Mouse (Mus musculus) liver, postnatal 0 days (tissue): Measurements from ENCODE around the gene Ovol2.

Experiments
- CTCF ChIP-seq: sonication (generic); IDR thresholded peaks from 2 replicates; pipeline ENCODE4 v1.5.1; 2016; ENCODE audit warnings: antibody characterized with exemption, low read depth
- EP300 ChIP-seq: IDR thresholded peaks from 2 replicates; pipeline ENCODE4 v1.6.1; 2016; ENCODE audit warnings: antibody characterized with exemption, low read depth, mild to moderate bottlenecking

GRCm38 (mm10) chr2:144264398-144265119 is 67.4 kb downstream of the Ovol2 start:
- TF ChIP-seq CTCF (no peak), EP300 (no peak)
